Mouse (Mus musculus) heart, postnatal 25 days (tissue): ENCODE measurements around the gene Ndufa4l2. TPM values are rescaled to one million over a fixed set of nuclear protein-coding genes. Genes with fewer than 3 reads are reported as not detected.

ENCODE experiments used
- DNase-seq: peaks from one replicate; pipeline ENCODE4 v3.0.0; 2022; ENCODE audit warnings: low spot score
- intact Hi-C: fragments of 180-260 bp; cut with DNase I; formaldehyde crosslinking; loops from one replicate; pipeline ENCODE4 v1.15.1; 2025
- total RNA-seq, 2 experiments: library from RNA; stranded (reverse); gene quantifications; 2 replicates each; pipeline ENCODE4 v1.2.3; 2021

Gene Ndufa4l2
- total RNA-seq, 2 experiments from 2014 or later, result 22.6 to 33.1 TPM

DNA sequence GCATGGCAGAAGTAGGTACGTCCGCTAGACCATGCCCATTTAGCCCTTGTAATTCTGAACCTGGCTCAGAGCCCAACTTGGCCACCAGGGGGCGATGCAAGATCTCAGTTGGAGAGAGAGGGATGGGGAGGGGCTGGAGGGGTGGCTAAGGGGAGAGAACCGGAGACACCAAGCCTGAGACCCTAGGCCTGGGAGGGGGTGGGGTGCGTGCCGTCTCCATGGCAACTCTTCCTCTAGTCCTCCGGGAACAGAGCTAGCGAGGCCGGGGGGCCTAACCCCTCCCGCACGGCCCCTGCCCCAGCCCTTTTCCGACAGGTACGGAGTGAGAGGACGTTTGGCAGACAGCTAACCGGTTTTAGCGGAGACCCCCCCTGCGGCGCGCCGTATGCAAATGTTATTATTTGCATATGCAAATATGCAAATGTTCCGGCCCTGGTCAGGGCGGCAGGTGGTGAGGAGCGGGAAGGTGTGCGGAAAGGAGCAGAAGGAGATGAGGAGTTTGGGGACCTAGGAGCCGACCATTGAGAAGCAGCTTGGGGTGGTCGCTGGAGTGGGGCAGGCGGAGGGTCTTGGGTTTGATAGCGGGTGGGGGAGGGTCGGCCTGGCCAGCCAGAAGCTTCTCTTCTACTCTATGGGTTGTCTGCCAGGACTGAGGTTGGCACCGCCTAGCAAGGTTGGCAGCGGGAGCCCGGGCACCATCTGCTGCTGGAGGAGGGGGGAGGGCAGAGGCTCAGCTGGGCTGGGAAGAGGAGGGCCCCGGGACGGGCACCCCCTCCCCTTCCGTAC is 5.5 kb upstream of the Ndufa4l2 start:
- intact Hi-C loops, result loop anchor here (1.0 kb wide), 1 partner anchor 29 kb away; no protein-coding TSS in a partner anchor
- DNase-seq, result peak; percentile 37

DNA sequence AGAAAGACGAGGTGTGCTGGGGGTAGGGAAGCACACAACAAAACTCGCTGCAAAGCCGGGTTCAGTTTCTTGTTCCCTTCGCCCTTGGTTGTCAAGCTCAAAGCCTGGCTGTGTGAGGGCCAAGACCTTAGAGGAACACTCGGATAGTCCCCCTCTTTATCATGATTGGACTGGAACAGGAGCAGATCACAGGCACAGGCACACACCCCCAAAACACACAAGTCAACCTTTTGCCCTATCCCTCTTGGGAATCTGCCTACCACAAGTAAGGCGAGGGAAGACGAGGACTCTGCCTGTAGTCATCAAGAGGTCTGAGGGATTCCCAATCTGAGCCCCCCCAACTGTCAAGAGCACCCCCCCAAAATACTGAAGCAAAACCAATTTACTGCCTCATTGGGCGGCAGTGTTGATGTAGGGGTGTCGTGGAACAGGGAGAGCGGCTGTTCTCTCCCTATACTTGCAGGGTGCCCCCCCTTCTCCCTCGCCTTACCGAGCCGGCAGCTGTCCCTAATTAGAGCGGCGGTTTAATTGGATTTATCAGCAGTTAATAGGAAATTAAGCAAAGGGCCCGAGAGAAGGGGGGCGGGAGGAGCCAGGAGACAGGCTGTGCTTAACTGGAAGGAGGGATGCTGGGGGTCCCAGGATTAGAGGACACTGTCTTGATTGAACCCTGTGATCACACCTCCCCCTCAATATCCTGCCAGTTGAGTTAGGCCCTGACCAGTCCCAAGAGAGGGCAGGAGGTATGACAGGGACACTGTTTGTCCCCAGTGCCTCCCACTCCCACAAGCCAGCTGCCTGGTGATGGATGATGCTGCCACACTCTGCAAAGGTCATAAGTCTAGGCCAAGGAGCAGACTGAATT is 4.7 kb upstream of the Ndufa4l2 start:
- intact Hi-C loops, result loop anchor here (1.0 kb wide), 1 partner anchor 28 kb away; no protein-coding TSS in a partner anchor
- no peak for DNase-seq

DNA sequence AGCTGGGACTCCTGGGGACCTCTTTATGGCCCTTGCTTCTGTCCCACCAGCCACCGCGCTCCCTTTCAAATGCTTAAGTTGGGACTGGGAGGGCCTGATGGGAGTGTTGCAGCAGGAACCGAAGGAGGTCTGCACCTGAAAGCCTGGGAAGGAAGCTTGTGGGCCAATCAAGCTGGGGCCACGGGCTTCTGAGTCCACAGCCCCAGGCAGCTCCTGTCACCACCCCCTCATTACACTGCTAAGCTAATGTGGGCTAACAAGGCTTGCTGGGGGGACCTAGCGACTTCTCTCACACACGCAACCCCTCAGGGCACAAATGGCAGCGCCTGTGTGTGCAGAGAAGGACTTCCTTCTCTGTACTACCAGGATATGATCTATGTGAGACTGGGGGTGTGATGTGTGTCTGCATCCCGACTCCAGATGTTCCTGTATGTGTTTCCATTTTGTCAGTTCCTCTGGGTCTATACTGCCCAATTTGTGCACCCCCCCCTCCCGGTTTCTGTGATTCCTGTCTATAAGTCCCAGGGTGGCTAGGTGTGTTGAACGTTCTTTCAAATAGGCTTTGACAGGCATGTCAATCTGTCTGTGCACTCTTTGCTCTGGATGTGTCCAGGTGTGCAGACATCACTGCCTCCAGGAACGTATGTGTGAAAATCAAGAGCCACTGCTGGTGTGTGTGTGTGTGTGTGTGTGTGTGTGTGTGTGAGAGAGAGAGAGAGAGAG is 3.7 kb upstream of the Ndufa4l2 start:
- DNase-seq, result no peak
- intact Hi-C loops, result no loop called here

DNA sequence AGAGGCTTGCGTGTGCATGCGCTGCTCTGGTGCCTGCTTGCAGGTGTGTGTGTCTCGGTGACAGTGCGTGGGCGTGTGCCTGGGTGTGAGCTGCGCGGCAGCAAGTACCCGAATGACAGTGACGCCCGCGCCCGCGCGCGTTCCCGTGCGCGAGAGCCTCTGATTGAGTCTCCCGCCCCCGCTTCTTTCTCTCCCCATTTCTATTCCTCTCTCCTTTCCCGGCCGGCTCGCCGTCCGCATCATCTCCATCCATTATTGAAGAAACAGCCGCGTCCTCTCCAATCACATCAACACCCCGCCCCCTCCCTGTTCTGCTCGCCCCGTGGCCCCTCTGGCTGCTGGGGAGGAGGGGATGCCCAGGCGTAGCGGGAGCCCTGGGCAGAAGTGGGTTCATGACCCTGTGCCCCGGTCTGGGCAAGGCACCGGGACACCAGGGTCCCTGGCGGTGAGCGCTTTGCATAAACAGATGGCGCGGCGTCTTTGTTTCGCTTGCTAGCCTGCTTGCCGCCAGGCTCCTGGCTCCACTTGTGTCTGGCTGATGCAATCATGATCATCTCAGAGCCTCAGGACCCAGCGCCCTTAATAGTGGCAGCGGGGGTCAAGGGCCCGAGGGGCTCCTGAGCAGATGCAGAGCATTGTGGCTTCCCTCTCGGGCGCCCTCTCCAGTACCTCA is 3.0 kb upstream of the Ndufa4l2 start:
- intact Hi-C loops, result no loop called here
- no peak for DNase-seq

DNA sequence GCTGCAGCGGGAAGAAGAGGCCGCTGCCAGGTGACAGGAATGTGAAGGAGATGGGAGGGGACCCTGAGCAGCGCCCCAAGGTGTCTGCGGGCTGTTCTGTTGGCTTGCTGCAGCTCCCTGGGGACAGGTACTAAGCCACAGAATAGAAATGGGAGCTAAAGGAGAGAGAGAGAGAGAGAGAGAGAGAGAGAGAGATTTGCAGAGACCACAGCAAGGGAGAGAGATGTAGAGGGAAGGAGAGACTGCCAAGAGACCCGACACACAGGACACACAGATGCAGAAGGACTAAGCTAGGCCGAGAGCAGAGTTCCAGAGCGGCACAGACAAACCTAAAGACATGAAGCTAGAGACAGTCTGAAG is 2.5 kb upstream of the Ndufa4l2 start:
- intact Hi-C loops, result no loop called here
- DNase-seq, result no peak

DNA sequence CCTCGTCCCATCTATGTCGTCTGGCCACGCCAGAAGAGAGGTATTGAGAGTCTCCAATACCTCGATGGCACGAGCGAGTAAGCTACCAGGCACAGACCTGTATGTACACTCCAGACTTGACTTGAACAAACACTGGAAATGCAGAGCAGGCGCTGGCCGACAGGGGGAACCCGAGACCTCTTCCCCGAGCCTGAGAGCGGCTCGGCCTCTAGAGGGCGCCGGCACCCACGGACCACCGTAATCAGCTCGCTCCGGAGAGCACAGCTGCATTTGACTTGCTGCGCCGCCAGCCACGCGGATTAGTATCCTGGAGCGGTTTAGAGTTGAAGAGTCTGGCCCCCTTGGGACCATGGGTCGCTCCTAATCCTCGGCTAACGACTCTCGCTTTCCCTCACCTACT is 2.0 kb upstream of the Ndufa4l2 start:
- DNase-seq, result peak; percentile 81
- intact Hi-C loops, result loop anchor here (1.0 kb wide), 1 partner anchor 23 kb away; no protein-coding TSS in a partner anchor

DNA sequence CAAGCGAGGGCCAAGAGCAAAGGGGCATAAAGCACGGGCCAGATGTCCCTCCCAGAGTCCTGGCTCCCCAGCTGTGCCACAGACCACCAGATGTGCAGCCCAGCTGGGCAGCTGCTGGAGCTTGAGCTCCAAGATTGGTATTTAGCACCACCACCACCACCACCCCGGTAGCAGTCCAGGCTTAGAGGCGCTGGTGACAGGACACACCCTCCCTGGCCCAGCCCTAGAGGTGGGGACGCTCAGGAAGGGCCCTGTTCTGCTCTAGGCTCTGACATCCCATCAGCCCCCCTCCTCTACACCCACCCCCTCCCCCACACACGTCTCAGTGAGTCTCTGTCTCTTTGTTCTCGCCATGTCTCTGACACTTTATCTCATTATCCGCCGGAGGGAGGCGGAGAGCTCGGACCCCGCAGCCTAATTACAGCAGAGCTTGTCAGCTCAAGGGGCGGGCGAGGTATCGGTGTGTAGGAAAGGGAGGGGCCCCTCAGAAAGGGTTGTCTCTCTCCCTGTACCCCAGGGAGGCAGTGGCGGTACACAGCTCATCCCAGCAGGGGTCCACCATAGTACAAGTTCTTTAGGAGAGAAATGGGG is 1.2 kb upstream of the Ndufa4l2 start:
- no peak for DNase-seq
- intact Hi-C loops, result loop anchor here (1.0 kb wide), 1 partner anchor 23 kb away; no protein-coding TSS in a partner anchor

DNA sequence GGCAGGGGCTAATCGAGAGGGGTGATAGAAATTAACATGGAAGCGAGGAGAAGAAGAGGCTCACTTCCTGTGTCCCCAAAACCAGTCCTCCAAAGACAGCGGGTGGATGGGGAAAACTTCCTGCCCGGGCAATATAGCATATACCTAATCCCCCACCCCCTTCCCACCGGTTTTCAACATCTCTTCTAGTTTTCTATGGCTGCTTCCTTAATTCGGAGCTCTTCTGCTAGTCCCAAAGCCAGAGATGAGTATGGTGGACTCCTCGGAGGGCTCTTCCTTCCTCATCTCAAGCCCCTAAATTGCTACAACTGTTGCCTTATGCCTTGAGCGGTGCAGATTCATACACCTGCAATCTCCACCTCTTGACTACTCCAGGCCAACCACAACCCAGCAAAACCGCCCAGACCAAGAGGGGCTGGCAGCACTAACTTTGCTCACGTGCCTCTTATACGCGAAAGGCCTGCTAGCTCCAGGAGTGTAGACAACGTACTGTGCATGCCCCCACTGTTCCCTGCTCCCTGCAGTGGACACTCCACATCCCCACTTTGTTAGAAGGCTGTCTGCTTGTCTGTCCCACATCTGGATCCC is 562 bp upstream of the Ndufa4l2 start:
- no peak for DNase-seq
- intact Hi-C loops, result no loop called here

DNA sequence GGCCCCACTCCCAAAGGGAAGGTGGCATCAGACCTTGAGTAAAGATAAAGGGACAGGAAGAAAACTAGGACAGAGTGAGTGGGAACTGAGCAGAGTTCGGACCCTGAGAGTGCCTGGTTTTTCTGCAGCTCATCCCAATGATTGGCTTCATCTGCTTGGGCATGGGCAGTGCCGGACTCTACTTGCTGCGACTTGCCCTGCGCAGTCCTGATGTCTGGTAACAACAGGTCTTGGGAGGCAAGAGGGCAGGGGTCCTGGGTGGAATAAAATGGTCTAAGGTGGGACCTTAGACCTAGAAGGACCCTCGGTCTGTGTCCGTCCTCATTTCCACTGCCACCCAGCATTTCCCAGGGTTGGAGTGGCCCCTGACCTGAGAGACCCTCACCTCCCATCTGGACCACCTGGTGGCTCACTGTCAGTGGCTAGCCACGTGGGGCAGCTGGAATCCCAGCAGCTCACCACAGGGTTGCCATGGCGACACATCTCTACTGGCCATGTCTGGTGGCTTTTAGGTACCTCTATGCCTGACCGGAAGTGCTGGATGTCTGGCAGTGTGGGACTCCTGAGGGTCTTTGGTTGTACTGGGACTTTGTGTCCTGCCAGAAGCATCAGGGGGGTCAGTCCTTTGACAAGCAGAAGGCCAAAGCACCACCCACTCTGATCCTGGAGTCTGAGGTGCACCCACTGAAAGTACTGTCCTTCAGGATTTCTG is 660 bp downstream of the Ndufa4l2 start:
- no peak for DNase-seq
- intact Hi-C loops, result no loop called here

DNA sequence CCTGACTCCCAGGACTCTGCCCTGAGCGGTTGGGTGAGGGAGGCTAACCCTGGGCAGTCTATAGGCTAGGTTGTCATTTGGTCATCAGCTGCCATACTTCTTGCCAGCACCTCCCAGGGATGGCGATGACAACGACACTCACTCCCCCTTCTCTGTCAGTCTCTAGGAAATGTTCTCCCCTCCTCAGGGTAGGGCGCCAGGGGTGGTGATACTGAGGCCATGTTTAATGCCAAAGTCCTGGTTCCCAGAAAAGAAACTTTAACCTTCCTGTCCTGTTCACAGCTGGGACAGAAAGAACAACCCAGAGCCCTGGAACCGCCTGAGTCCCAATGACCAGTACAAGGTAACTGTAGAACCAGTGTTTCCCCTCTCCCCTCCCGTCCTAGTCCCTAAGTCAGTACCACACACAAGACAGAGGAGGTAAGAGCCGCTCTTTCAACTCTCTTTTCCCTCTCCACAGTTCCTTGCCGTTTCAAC is 1.3 kb downstream of the Ndufa4l2 start:
- intact Hi-C loops, result no loop called here
- no peak for DNase-seq

DNA sequence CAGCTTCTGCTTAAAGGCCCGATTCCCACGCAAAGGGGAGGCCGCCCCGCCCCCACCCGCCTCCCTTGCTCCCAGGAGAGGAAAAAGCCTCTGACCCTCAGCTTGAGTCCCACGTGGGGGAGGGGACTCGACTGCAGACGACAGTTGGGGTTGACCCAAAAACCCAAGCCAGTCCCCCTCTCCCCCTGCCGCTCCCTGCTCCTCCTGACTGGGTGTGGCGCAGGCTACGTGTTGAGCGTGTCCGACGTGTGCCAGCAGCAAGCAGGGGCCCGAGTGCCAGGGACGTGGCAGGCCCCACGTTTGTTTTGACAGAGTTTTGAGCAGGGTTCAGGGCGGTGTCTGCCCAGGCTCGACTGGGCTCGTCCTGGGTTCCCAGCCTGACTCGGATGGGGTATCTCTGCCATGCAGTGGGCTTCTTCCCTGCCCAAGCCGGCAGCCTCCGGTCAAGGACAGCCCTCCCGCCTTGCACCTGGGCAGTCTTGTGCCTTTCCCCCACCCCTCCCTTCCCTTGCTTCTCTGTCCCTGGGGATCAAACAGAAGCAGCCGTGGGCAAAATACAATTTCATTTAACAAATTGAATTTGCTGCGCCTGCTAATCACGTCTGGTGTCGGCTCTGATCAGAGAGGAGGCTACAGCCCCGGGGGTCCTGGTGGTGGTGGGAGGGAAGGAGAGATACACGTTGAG is 2.0 kb downstream of the Ndufa4l2 start:
- intact Hi-C loops, result no loop called here
- DNase-seq, result peak; percentile 46

DNA sequence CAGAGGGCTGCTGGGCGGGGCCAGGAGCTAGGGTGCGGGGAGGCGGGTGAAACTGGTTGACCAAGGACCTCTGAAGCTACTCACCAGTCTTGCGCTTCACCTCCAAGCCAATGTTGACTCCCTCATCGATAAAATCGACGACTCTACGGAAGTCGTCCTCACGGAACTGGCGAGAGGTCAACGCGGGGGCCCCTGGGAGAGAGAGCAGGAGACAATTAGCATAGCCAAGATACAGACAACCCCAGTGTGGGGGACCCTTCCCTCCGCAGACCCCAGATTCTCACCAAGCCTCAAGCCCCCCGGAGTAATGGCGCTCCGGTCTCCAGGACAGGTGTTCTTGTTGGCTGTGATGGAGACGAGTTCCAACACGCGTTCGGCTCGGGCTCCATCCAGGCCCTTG is 3.2 kb downstream of the Ndufa4l2 start:
- intact Hi-C loops, result no loop called here
- no peak for DNase-seq

DNA sequence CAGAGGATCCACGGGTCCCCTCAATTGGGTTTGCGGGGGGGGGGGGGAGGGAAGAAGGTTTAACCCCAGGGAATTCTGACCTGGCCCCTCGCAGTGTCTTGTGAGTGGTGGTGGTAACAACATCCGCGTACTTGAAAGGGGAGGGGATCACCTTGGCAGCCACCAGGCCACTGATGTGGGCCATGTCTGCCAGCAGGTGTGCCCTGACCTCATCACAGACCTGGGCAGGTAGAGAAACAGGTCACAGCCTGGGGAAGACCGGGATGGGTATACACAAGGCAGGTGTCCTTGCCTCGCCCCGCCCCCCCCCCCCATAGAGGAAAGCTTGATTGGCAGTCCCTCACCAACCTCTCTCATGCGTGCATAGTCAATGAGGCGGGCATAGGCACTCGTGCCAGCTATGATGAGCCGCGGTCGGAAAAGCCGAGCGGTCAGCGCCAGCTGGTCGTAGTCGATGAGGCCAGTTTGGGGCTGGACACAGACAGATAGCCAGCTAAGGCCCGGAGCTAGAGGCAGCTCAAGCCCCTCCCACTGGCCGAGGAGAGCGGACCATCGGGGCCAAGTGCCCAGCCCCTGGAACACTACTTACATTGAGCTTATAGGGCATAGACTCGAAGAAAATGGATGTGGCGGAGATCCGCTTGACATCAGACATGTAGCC is 4.4 kb downstream of the Ndufa4l2 start:
- DNase-seq, result no peak
- intact Hi-C loops, result no loop called here

DNA sequence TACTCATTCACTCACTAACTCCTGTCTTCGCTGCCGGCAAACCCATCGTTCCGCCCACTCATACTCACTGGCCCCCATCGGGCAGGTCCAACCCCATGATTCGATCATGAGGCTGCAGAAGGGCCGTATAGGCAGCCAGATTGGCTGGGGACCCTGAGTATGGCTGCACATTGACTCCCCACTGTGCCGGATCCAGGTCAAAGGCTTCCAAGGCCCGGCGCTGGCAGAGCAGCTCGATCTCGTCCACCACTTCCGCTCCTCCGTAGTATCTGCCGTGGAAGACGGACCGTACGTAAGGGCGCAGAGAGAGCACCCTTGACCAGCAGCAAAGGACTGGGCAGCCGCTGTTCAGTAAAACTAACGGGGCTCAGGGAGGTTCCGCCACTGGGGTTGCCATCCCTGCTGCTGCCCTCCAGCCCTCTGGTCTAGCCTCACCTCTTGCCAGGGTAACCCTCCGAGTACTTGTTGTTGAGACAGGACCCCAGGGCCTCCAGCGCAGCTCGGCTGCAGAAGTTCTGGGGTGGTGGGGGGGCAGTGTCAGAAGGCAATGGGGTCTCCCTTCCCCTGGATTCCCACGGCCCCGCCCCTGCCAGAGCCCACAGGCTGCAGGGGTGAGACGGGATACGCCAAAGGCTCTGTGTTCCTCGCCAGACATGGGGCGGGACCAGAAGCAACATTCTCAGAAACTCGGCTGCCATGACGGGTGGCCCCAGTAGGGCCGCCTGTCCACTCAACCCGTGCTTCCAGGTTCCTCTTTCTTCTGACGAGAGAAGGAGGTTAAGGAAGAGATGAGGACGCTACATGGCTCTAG is 5.3 kb downstream of the Ndufa4l2 start:
- intact Hi-C loops, result no loop called here
- DNase-seq, result no peak

DNA sequence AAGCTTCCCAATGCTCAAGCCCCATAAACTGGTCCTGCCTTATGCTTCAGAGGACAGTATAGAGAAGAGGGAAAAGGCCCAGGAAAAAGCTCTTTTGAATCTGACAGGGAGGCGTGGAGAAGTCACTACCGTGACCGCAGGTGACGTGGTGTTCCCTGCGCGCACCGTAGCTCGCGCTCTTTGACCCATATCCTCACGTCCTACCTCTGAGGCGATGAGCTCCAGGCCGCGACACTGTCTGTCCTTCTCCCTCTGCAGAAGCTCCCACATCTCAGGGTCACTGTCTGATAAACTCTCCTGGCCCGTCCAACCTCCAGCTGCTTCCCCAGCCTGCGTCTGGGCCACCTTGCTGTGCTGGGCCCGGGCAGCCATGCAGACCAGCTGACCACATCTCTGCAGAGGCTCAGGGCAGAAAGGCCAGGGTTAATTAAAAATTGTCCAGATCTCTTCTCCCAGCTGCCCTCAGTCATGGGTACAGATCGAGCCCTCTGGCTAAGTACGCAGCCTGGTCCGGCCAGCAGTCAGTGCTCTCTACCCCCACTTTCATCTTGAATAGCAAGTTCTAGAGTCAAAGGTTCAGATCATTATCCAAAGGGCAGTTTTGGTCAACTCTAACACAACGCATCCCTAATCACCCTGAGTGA is 6.1 kb downstream of the Ndufa4l2 start:
- no peak for DNase-seq
- intact Hi-C loops, result no loop called here

DNA sequence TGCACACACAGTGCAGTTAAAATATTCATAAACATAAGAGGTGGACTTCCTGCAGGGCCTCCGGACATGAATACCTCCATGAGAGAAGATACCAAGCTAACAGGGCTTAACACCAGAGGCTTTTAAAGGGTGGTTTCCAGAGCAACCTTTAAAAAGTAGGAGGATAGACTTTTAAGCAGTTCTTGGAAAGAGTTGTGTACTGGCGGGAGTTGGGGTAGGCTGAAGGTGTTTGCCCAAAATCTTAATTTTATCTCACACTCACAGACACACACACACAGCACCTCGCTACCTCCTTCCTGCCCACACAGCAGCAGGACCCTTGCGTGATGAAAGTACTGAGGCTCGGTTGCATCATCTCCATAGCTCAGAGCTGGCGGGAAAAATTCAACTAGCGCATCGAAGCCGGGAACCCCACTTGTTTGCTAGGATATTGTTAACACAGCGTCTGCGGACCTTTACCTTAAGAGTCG is 6.9 kb downstream of the Ndufa4l2 start:
- intact Hi-C loops, result no loop called here

More for the DNA sequence above, 6.9 kb downstream of the Ndufa4l2 start:
- no peak for DNase-seq
